Mouse (Mus musculus): Measurements from ENCODE around the gene Igf2bp2. TPM values are rescaled to one million over a fixed set of nuclear protein-coding genes. Genes with fewer than 3 reads are reported as not detected.

Igf2bp2 gene
- polyA plus RNA-seq, 1 experiment from 2014 or later, result 139 TPM

DNA sequence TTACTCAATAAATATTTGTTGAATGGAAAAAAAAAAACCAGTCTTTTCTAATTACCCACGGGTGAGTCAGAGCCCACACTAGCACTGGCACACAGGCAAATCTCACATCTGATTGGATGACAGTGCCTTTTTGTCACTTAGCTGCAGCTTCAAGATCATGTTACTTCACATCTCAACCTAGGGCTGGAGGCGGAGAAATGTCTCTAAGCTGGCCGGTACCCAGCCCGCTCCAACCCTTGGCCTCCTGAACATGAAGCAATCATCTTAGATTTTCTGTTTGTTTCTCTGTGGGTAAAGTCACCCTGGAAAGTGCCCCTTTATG lies 86.5 kb downstream of the Igf2bp2 start:
- Histone ChIP-seq H3K27me3 (replicated peaks; ENCODE audit: control insufficient read depth, insufficient read depth, low read length) (no peaks in the 10 kb centered on the region), H3K36me3 (ENCODE audit: control insufficient read depth, insufficient read depth, low read length) (peaks cover 95% of the 10 kb centered on the region), H3K4me1 (replicated peaks; ENCODE audit: control insufficient read depth, insufficient read depth, low read length) (no peaks in the 10 kb centered on the region), H3K4me3 (ENCODE audit: low read depth, low read length) (no peak overlapping the region), H3K9ac (ENCODE audit: low read length) (no peak overlapping the region), H3K27ac (ENCODE audit: low read depth) (no peak overlapping the region), H3K9me3 (ENCODE audit: control insufficient read depth, low read length) (no peaks in the 10 kb centered on the region), H3K4me2 (ENCODE audit: low read length) (no peak overlapping the region)
- DNase-seq (ENCODE audit: low spot score) (no peak), ATAC-seq (replicated peaks; ENCODE audit: low FRiP score, low TSS enrichment, low read depth) (no peak)
- 60% methylated on average over 4 of the region's 4 CpGs for WGBS

- ATAC-seq (replicated peaks; ENCODE audit: low FRiP score, low TSS enrichment, low read depth) (no peak), DNase-seq (ENCODE audit: low spot score) (no peak)
- H3K27me3 ChIP-seq (replicated peaks; ENCODE audit: control insufficient read depth, insufficient read depth, low read length), result no peaks in the 10 kb centered on the region
- no peak overlapping the region for H3K4me2 ChIP-seq (ENCODE audit: low read length)
- H3K36me3 ChIP-seq (ENCODE audit: control insufficient read depth, insufficient read depth, low read length), result peaks cover 95% of the 10 kb centered on the region
- no peak overlapping the region for H3K27ac ChIP-seq (ENCODE audit: low read depth)
- H3K4me1 ChIP-seq (replicated peaks; ENCODE audit: control insufficient read depth, insufficient read depth, low read length), result no peaks in the 10 kb centered on the region
- no peak overlapping the region for H3K9ac ChIP-seq (ENCODE audit: low read length)
- 36% methylated on average over 5 of the region's 5 CpGs for WGBS
- H3K9me3 ChIP-seq (ENCODE audit: control insufficient read depth, low read length), result no peaks in the 10 kb centered on the region
- H3K4me3 ChIP-seq (ENCODE audit: low read depth, low read length), result no peak overlapping the region
Measured at GRCm38 (mm10) chr16:22075829-22076619, 87.1 kb downstream of the Igf2bp2 start.

DNA sequence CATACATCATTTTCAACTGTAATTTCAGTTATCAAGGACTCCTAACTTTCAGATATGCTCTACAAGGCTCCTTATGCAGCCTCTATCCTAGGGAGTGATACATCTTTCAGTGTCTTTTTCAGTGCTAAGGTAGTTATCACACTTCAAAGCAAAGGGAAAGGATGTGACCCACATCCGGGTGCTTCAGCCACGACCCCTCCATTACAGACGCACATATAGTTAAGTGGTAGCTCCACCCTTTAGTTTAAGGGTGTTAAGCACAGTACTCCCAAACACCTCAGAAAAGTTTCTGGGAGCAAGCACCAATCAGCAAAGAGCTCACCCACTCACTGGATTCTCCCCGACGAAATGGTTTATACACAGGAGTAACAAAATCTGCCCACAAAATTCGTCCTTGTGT lies 88.0 kb downstream of the Igf2bp2 start:
- H3K4me3 ChIP-seq (ENCODE audit: low read depth, low read length), result no peak overlapping the region
- H3K4me2 ChIP-seq (ENCODE audit: low read length), result no peak overlapping the region
- H3K27ac ChIP-seq (ENCODE audit: low read depth), result no peak overlapping the region
- no peak for DNase-seq (ENCODE audit: low spot score)
- H3K9me3 ChIP-seq (ENCODE audit: control insufficient read depth, low read length), result no peaks in the 10 kb centered on the region
- peaks cover 95% of the 10 kb centered on the region for H3K36me3 ChIP-seq (ENCODE audit: control insufficient read depth, insufficient read depth, low read length)
- no peak overlapping the region for H3K9ac ChIP-seq (ENCODE audit: low read length)
- H3K4me1 ChIP-seq (replicated peaks; ENCODE audit: control insufficient read depth, insufficient read depth, low read length), result no peaks in the 10 kb centered on the region
- no peak for ATAC-seq (replicated peaks; ENCODE audit: low FRiP score, low TSS enrichment, low read depth)
- no peaks in the 10 kb centered on the region for H3K27me3 ChIP-seq (replicated peaks; ENCODE audit: control insufficient read depth, insufficient read depth, low read length)
- 69% methylated on average over 6 of the region's 6 CpGs for WGBS

- Histone ChIP-seq H3K27me3 (replicated peaks; ENCODE audit: control insufficient read depth, insufficient read depth, low read length) (no peaks in the 10 kb centered on the region), H3K36me3 (ENCODE audit: control insufficient read depth, insufficient read depth, low read length) (peaks cover 93% of the 10 kb centered on the region), H3K9me3 (ENCODE audit: control insufficient read depth, low read length) (no peaks in the 10 kb centered on the region), H3K27ac (ENCODE audit: low read depth) (no peak overlapping the region), H3K4me3 (ENCODE audit: low read depth, low read length) (no peak overlapping the region), H3K4me1 (replicated peaks; ENCODE audit: control insufficient read depth, insufficient read depth, low read length) (no peaks in the 10 kb centered on the region), H3K9ac (ENCODE audit: low read length) (no peak overlapping the region), H3K4me2 (ENCODE audit: low read length) (no peak overlapping the region)
- WGBS, result 89% methylated on average over 7 of the region's 7 CpGs
- ATAC-seq (replicated peaks; ENCODE audit: low FRiP score, low TSS enrichment, low read depth), result no peak
- DNase-seq (ENCODE audit: low spot score), result no peak
Measured at GRCm38 (mm10) chr16:22071361-22071760, 91.7 kb downstream of the Igf2bp2 start.

GRCm38 (mm10) chr16:22067406-22067805 lies 95.7 kb downstream of the Igf2bp2 start:
- Histone ChIP-seq H3K27ac (ENCODE audit: low read depth) (no peak overlapping the region), H3K36me3 (ENCODE audit: control insufficient read depth, insufficient read depth, low read length) (peaks cover 95% of the 10 kb centered on the region), H3K9me3 (ENCODE audit: control insufficient read depth, low read length) (no peaks in the 10 kb centered on the region), H3K9ac (ENCODE audit: low read length) (no peak overlapping the region), H3K27me3 (replicated peaks; ENCODE audit: control insufficient read depth, insufficient read depth, low read length) (no peaks in the 10 kb centered on the region), H3K4me2 (ENCODE audit: low read length) (no peak overlapping the region), H3K4me3 (ENCODE audit: low read depth, low read length) (no peak overlapping the region), H3K4me1 (replicated peaks; ENCODE audit: control insufficient read depth, insufficient read depth, low read length) (no peaks in the 10 kb centered on the region)
- DNase-seq (ENCODE audit: low spot score) (no peak), ATAC-seq (replicated peaks; ENCODE audit: low FRiP score, low TSS enrichment, low read depth) (no peak)
- 95% methylated on average over 8 of the region's 8 CpGs for WGBS

DNA sequence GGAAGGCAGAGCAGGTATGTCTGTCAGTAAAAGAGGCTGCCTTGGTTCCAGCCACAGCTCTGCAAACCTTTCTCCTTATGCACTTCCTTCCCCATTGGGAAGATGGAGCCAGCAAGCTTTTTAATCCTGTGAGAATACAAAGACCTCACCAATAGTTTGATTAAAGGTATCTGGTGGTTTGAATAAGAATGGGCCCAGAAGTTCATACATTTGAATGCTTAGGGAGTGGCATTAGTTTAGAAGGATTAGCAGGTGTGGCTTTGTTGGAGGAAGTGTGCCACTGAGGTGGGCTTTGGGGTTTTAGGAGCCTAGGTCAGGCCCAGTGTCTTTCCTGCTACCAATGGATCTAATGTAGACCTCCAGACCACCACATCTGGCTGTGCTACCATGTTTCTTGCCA lies 97.6 kb downstream of the Igf2bp2 start:
- H3K36me3 ChIP-seq (ENCODE audit: control insufficient read depth, insufficient read depth, low read length), result peaks cover 97% of the 10 kb centered on the region
- H3K4me1 ChIP-seq (replicated peaks; ENCODE audit: control insufficient read depth, insufficient read depth, low read length), result no peaks in the 10 kb centered on the region

DNA sequence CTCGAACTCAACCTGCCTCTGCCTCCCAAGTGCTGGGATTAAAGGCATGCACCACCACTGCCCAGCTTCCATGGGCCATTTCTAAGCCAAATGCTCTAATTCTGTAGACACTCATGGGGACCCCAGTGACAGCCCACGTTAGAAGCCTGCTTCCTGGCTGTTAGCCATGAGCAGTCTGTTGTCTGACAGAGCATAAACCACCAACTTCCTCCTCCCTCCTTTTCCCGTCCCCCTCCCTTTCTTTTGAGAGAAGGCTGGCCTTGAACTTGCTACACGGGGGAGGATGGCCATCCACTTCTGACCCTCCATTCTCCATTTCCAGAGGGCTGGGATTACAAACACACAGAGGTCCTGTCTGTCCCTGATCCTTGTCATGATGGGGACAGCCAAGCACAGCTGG lies 100.8 kb downstream of the Igf2bp2 start:
- Histone ChIP-seq H3K9me3 (ENCODE audit: control insufficient read depth, low read length) (no peaks in the 10 kb centered on the region), H3K4me2 (ENCODE audit: low read length) (no peak overlapping the region), H3K4me3 (ENCODE audit: low read depth, low read length) (no peak overlapping the region), H3K27ac (ENCODE audit: low read depth) (no peak overlapping the region), H3K4me1 (replicated peaks; ENCODE audit: control insufficient read depth, insufficient read depth, low read length) (no peaks in the 10 kb centered on the region), H3K27me3 (replicated peaks; ENCODE audit: control insufficient read depth, insufficient read depth, low read length) (no peaks in the 10 kb centered on the region), H3K9ac (ENCODE audit: low read length) (no peak overlapping the region), H3K36me3 (ENCODE audit: control insufficient read depth, insufficient read depth, low read length) (peaks cover 94% of the 10 kb centered on the region)
- 74% methylated on average over 4 of the region's 4 CpGs for WGBS
- DNase-seq (ENCODE audit: low spot score) (no peak), ATAC-seq (replicated peaks; ENCODE audit: low FRiP score, low TSS enrichment, low read depth) (no peak)

More for the DNA sequence above, 97.6 kb downstream of the Igf2bp2 start:
- H3K4me2 ChIP-seq (ENCODE audit: low read length), result no peak overlapping the region
- no peak overlapping the region for H3K27ac ChIP-seq (ENCODE audit: low read depth)
- DNase-seq (ENCODE audit: low spot score) (no peak), ATAC-seq (replicated peaks; ENCODE audit: low FRiP score, low TSS enrichment, low read depth) (no peak)
- no peaks in the 10 kb centered on the region for H3K27me3 ChIP-seq (replicated peaks; ENCODE audit: control insufficient read depth, insufficient read depth, low read length)
- no peaks in the 10 kb centered on the region for H3K9me3 ChIP-seq (ENCODE audit: control insufficient read depth, low read length)
- H3K4me3 ChIP-seq (ENCODE audit: low read depth, low read length), result no peak overlapping the region
- H3K9ac ChIP-seq (ENCODE audit: low read length), result no peak overlapping the region

DNA sequence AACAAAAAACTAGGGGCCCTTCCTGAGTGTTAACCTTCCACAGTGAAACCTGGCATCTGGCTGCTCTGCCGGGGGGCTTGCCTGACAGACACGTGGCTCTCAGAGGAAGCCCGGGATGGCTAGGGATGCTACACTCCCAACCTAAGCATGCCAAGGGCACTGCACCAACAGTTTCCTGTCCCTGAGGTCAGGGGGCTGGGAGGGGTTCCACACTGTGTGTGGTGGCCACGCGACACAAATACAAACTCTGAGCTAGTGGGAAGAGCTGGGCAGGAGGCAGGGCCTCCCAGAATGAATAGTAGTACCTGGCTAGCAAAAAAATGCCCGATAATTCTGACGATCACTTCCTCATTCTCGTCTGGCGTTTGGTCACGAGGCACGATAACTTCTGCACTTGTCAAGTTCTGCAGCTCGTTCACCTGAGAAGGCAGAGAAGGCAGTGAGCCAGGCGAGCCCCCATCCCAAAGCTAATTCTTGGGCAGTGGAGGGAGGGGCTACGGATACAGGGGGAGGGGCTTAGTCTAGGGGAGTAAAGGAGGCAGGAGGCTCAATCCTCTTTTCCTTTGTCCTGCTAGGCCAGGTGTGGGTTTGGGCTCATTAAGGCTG lies 101.4 kb downstream of the Igf2bp2 start:
- no peak overlapping the region for H3K4me3 ChIP-seq (ENCODE audit: low read depth, low read length)
- WGBS, result 80% methylated on average over 14 of the region's 14 CpGs
- H3K4me2 ChIP-seq (ENCODE audit: low read length), result no peak overlapping the region
- no peak overlapping the region for H3K9ac ChIP-seq (ENCODE audit: low read length)
- no peak overlapping the region for H3K27ac ChIP-seq (ENCODE audit: low read depth)
- no peaks in the 10 kb centered on the region for H3K4me1 ChIP-seq (replicated peaks; ENCODE audit: control insufficient read depth, insufficient read depth, low read length)
- no peaks in the 10 kb centered on the region for H3K9me3 ChIP-seq (ENCODE audit: control insufficient read depth, low read length)
- DNase-seq (ENCODE audit: low spot score) (no peak), ATAC-seq (replicated peaks; ENCODE audit: low FRiP score, low TSS enrichment, low read depth) (no peak)
- no peaks in the 10 kb centered on the region for H3K27me3 ChIP-seq (replicated peaks; ENCODE audit: control insufficient read depth, insufficient read depth, low read length)
- peaks cover 90% of the 10 kb centered on the region for H3K36me3 ChIP-seq (ENCODE audit: control insufficient read depth, insufficient read depth, low read length)

DNA sequence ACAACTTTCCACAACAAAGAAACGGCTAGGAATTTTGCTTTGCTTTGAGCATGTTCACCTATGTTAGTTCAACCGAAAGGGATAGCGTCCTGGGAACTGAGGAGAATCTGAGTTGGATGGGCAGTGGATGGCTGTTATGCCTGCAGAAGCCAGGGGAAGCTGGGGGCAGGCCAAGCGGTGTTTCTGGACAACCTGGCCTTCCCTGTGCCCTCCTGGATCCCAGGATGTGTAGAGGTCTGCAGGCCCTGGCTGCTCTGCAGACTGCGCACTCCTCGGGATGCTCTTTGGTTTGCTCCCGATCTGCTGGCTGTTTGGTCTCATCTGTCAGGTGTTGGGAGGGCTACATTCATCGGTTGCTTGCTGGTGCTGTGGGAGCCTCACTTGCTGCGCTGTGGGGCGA lies 102.7 kb downstream of the Igf2bp2 start:
- Histone ChIP-seq H3K4me1 (replicated peaks; ENCODE audit: control insufficient read depth, insufficient read depth, low read length) (no peaks in the 10 kb centered on the region), H3K4me3 (ENCODE audit: low read depth, low read length) (no peak overlapping the region), H3K4me2 (ENCODE audit: low read length) (no peak overlapping the region), H3K9ac (ENCODE audit: low read length) (no peak overlapping the region), H3K27me3 (replicated peaks; ENCODE audit: control insufficient read depth, insufficient read depth, low read length) (no peaks in the 10 kb centered on the region), H3K36me3 (ENCODE audit: control insufficient read depth, insufficient read depth, low read length) (peaks cover 77% of the 10 kb centered on the region), H3K27ac (ENCODE audit: low read depth) (no peak overlapping the region), H3K9me3 (ENCODE audit: control insufficient read depth, low read length) (no peaks in the 10 kb centered on the region)
- no peak for DNase-seq (ENCODE audit: low spot score)
- ATAC-seq (replicated peaks; ENCODE audit: low FRiP score, low TSS enrichment, low read depth), result no peak
- 91% methylated on average over 10 of the region's 10 CpGs for WGBS

All from intestine, embryonic 14.5 days (tissue).